Mouse (Mus musculus) limb, embryonic 13.5 days (tissue): ENCODE measurements around the gene Tmem269. TPM values are rescaled to one million over a fixed set of nuclear protein-coding genes. Genes with fewer than 3 reads are reported as not detected.
A peak's percentile ranks its signal among the peaks of the same experiment; 100 is the strongest.

Experiments
- ATAC-seq: fragments of 200-750 bp; cut with Nextera tagmentation; 2 replicates; pipeline ENCODE4 v1.8.0; 2017; ENCODE audit warnings: low read depth, moderate number of reproducible peaks, moderate TSS enrichment; ENCODE audit not compliant: low FRiP score
- H3K27ac ChIP-seq: fragments of 300-500 bp; sonication (generic); 2 replicates; pipeline ENCODE4 v1.5.1; 2015; ENCODE audit warnings: inconsistent platforms, mild to moderate bottlenecking, moderate library complexity
- H3K27me3 ChIP-seq: fragments of 300-500 bp; sonication (generic); 2 replicates; pipeline ENCODE4 v1.6.1; 2015; ENCODE audit warnings: mild to moderate bottlenecking, inconsistent platforms
- H3K36me3 ChIP-seq: fragments of 300-500 bp; sonication (generic); 2 replicates; pipeline ENCODE4 v1.6.1; 2015; ENCODE audit warnings: inconsistent platforms, mild to moderate bottlenecking, moderate library complexity
- H3K4me1 ChIP-seq: fragments of 300-500 bp; sonication (generic); 2 replicates; pipeline ENCODE4 v1.6.1; 2015; ENCODE audit warnings: inconsistent platforms
- H3K4me2 ChIP-seq: fragments of 300-500 bp; sonication (generic); replicated peaks from 2 replicates; pipeline ENCODE4 v1.6.1; 2015; ENCODE audit warnings: inconsistent platforms, mild to moderate bottlenecking, moderate library complexity
- H3K4me3 ChIP-seq: fragments of 300-500 bp; sonication (generic); 2 replicates; pipeline ENCODE4 v1.5.1; 2015; ENCODE audit warnings: moderate library complexity, mild to moderate bottlenecking, inconsistent platforms
- H3K9ac ChIP-seq: fragments of 300-500 bp; sonication (generic); 2 replicates; pipeline ENCODE4 v1.6.1; 2015; ENCODE audit warnings: mild to moderate bottlenecking, inconsistent platforms
- H3K9me3 ChIP-seq: fragments of 300-500 bp; sonication (generic); 2 replicates; pipeline ENCODE4 v1.6.1; 2016; ENCODE audit warnings: inconsistent platforms
- WGBS: fragments of 180-500 bp; shearing (Covaris S2); methylation state at CpG from one replicate; pipeline ENCODE4 v1.1.7; 2015; 5-methylcytosine and 5-hydroxymethylcytosine counted together
- polyA plus RNA-seq: library from polyadenylated mRNA; unstranded; fragments of >200 nt; fragmentation: Nextera tagmentation; extraction: Ambion mirVana; gene quantifications from 2 replicates; pipeline ENCODE4 v1.2.1, GENCODE M21; 2015

Tmem269 gene
- polyA plus RNA-seq, 1 experiment from 2014 or later = 0.11 TPM

- WGBS = under 1% methylated on average over 71 of the region's 71 CpGs
- Histone ChIP-seq H3K27ac (peak within 1 kb of the TSS; percentile 67), H3K9ac (peak within 1 kb of the TSS; percentile 90)
Measured at GRCm38 (mm10) chr4:119232410-119233255, 14.6 kb upstream of the Tmem269 start, which contains the start of the genes AU022252 and P3h1. TSS of gene AU022252 (minus strand) at chr4:119232712. TSS of gene P3h1 (plus strand) at chr4:119232915.

GRCm38 (mm10) chr4:119226751-119227150, 8.7 kb upstream of the Tmem269 start:
- ATAC-seq = no peak
- peaks cover 71% of the 10 kb centered on the region for H3K36me3 ChIP-seq
- H3K4me1 ChIP-seq = peaks cover 6% of the 10 kb centered on the region
- no peaks in the 10 kb centered on the region for H3K27me3 ChIP-seq
- no peak overlapping the region for H3K4me2 ChIP-seq
- H3K27ac ChIP-seq = no peak overlapping the region
- no peak overlapping the region for H3K4me3 ChIP-seq
- H3K9ac ChIP-seq = no peak overlapping the region
- 94% methylated on average over 11 of the region's 11 CpGs for WGBS
- no peaks in the 10 kb centered on the region for H3K9me3 ChIP-seq

More at GRCm38 (mm10) chr4:119232410-119233255, 14.6 kb upstream of the Tmem269 start, which contains the start of the genes AU022252 and P3h1:
- Histone ChIP-seq H3K4me1 (peaks cover 19% of the 10 kb centered on the region), H3K9me3 (no peaks in the 10 kb centered on the region), H3K27me3 (no peaks in the 10 kb centered on the region), H3K4me3 (peak within 1 kb of the TSS; percentile 94), H3K36me3 (peaks cover 36% of the 10 kb centered on the region), H3K4me2 (peak within 1 kb of the TSS; percentile 81)
- peak; percentile 96 for ATAC-seq

- WGBS = 90% methylated on average over 9 of the region's 9 CpGs
- no peak for ATAC-seq
- H3K4me3 ChIP-seq = no peak overlapping the region
Measured at GRCm38 (mm10) chr4:119225719-119226118, 7.7 kb upstream of the Tmem269 start.

GRCm38 (mm10) chr4:119224534-119224933, 6.5 kb upstream of the Tmem269 start:
- Histone ChIP-seq H3K9ac (no peak overlapping the region), H3K9me3 (no peaks in the 10 kb centered on the region), H3K4me3 (no peak overlapping the region), H3K36me3 (peaks cover 70% of the 10 kb centered on the region), H3K4me1 (no peaks in the 10 kb centered on the region), H3K27ac (no peak overlapping the region), H3K27me3 (no peaks in the 10 kb centered on the region), H3K4me2 (no peak overlapping the region)
- no peak for ATAC-seq
- over 99% methylated on average over 3 of the region's 3 CpGs for WGBS

More at GRCm38 (mm10) chr4:119225719-119226118, 7.7 kb upstream of the Tmem269 start:
- H3K9me3 ChIP-seq = no peaks in the 10 kb centered on the region
- H3K4me2 ChIP-seq = no peak overlapping the region
- H3K27me3 ChIP-seq = no peaks in the 10 kb centered on the region
- H3K27ac ChIP-seq = no peak overlapping the region
- no peak overlapping the region for H3K9ac ChIP-seq
- H3K36me3 ChIP-seq = peaks cover 71% of the 10 kb centered on the region
- no peaks in the 10 kb centered on the region for H3K4me1 ChIP-seq

GRCm38 (mm10) chr4:119223696-119224095, 5.7 kb upstream of the Tmem269 start:
- no peaks in the 10 kb centered on the region for H3K9me3 ChIP-seq
- no peak overlapping the region for H3K4me2 ChIP-seq
- 90% methylated on average over 1 of the region's 1 CpGs for WGBS
- H3K27ac ChIP-seq = no peak overlapping the region
- no peaks in the 10 kb centered on the region for H3K4me1 ChIP-seq
- no peaks in the 10 kb centered on the region for H3K27me3 ChIP-seq
- H3K4me3 ChIP-seq = no peak overlapping the region
- ATAC-seq = no peak
- H3K36me3 ChIP-seq = peaks cover 65% of the 10 kb centered on the region
- no peak overlapping the region for H3K9ac ChIP-seq

- Histone ChIP-seq H3K4me1 (peaks cover 3% of the 10 kb centered on the region; the same call in 1 of the 2 replicates), H3K27me3 (peaks cover 4% of the 10 kb centered on the region; the same call in 1 of the 2 replicates), H3K4me2 (no peak overlapping the region), H3K9ac (no peak overlapping the region), H3K9me3 (no peaks in the 10 kb centered on the region), H3K4me3 (no peak overlapping the region), H3K27ac (no peak overlapping the region), H3K36me3 (no peaks in the 10 kb centered on the region)
- WGBS = 80% methylated on average over 8 of the region's 8 CpGs
- no peak for ATAC-seq
Measured at GRCm38 (mm10) chr4:119216667-119217066, 1.4 kb downstream of the Tmem269 start.

- no peaks in the 10 kb centered on the region for H3K9me3 ChIP-seq
- ATAC-seq = peak; percentile 45
- WGBS = 17% methylated on average over 8 of the region's 8 CpGs
Measured at GRCm38 (mm10) chr4:119204672-119205071, 13.3 kb downstream of the Tmem269 start.

GRCm38 (mm10) chr4:119198105-119198504, 19.9 kb downstream of the Tmem269 start:
- no peaks in the 10 kb centered on the region for H3K27me3 ChIP-seq
- no peak; the same call in 1 of the 2 replicates for ATAC-seq
- no peak overlapping the region for H3K4me2 ChIP-seq
- WGBS = 71% methylated on average over 6 of the region's 6 CpGs
- no peak overlapping the region for H3K4me3 ChIP-seq
- peaks cover 28% of the 10 kb centered on the region for H3K4me1 ChIP-seq
- H3K9me3 ChIP-seq = no peaks in the 10 kb centered on the region
- H3K36me3 ChIP-seq = peaks cover 33% of the 10 kb centered on the region
- H3K27ac ChIP-seq = no peak overlapping the region
- H3K9ac ChIP-seq = 0 out of 2 replicates have a peak overlapping the region, but pooled peaks have one; percentile 25

More at GRCm38 (mm10) chr4:119204672-119205071, 13.3 kb downstream of the Tmem269 start:
- H3K4me1 ChIP-seq = no peaks in the 10 kb centered on the region
- H3K36me3 ChIP-seq = peaks cover 19% of the 10 kb centered on the region
- no peak overlapping the region for H3K4me2 ChIP-seq
- H3K27ac ChIP-seq = no peak overlapping the region
- H3K4me3 ChIP-seq = no peak overlapping the region
- H3K27me3 ChIP-seq = no peaks in the 10 kb centered on the region
- H3K9ac ChIP-seq = no peak overlapping the region

- Histone ChIP-seq H3K36me3 (peaks cover 19% of the 10 kb centered on the region), H3K9ac (peak overlapping the region; percentile 88), H3K27ac (peak overlapping the region; percentile 80), H3K4me1 (peaks cover 28% of the 10 kb centered on the region), H3K27me3 (no peaks in the 10 kb centered on the region), H3K9me3 (no peaks in the 10 kb centered on the region), H3K4me3 (peak overlapping the region; percentile 80), H3K4me2 (peak overlapping the region; percentile 70)
- WGBS = 8% methylated on average over 18 of the region's 18 CpGs
- no peak for ATAC-seq
Measured at GRCm38 (mm10) chr4:119195582-119196320, 22.3 kb downstream of the Tmem269 start.

- Histone ChIP-seq H3K4me3 (peak within 1 kb of the TSS; percentile 80), H3K4me1 (peaks cover 28% of the 10 kb centered on the region), H3K9ac (peak within 1 kb of the TSS; percentile 88), H3K9me3 (no peaks in the 10 kb centered on the region), H3K27ac (peak within 1 kb of the TSS; percentile 80), H3K27me3 (no peaks in the 10 kb centered on the region), H3K36me3 (peaks cover 13% of the 10 kb centered on the region), H3K4me2 (peak within 1 kb of the TSS; percentile 70)
- under 1% methylated on average over 41 of the region's 47 CpGs for WGBS
- ATAC-seq = peak; percentile 92
Measured at GRCm38 (mm10) chr4:119194909-119195581, 23.0 kb downstream of the Tmem269 start, which contains the start of gene Svbp. TSS of gene Svbp (plus strand) at chr4:119195306.

- Histone ChIP-seq H3K4me2 (no peak overlapping the region), H3K4me1 (peaks cover 19% of the 10 kb centered on the region), H3K36me3 (0 out of 2 replicates have a peak, but pooled peaks cover 3% of the 10 kb centered on the region), H3K4me3 (no peak overlapping the region), H3K9me3 (no peaks in the 10 kb centered on the region), H3K9ac (no peak overlapping the region), H3K27ac (no peak overlapping the region), H3K27me3 (no peaks in the 10 kb centered on the region)
- WGBS = 87% methylated on average over 4 of the region's 4 CpGs
- ATAC-seq = no peak
Measured at GRCm38 (mm10) chr4:119192757-119193156, 25.3 kb downstream of the Tmem269 start.
